Mouse (Mus musculus): ENCODE results near the gene Cacna1c. TPM values are rescaled to one million over a fixed set of nuclear protein-coding genes. Genes with fewer than 3 reads are reported as not detected.

The Cacna1c gene
- polyA plus RNA-seq, 1 experiment from 2014 or later, result 9.3 TPM

DNA sequence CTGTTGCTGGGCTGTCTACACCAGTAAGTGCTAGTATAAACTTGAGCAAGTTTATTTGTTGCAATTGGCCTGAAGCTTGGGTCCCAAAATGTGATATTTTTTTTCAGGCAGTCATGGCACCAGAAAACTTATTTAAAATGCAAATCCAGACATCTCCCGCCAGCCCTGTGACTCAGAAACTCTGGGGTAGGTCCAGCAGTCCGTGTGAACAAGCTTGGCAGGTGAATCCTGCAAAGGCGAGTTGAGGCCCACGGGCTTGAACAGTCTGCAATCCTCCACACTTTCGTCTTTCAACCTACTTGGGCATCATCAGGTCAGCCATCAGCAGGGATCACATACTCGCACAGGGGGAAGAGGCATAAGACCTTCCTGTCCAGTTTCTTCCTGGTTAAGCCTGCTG lies 344.1 kb downstream of the Cacna1c start:
- Histone ChIP-seq H3K9ac (no peak overlapping the region), H3K9me3 (no peaks in the 10 kb centered on the region), H3K4me3 (no peak overlapping the region), H3K27me3 (no peaks in the 10 kb centered on the region), H3K4me1 (no peaks in the 10 kb centered on the region), H3K36me3 (no peaks in the 10 kb centered on the region; the same call in 1 of the 2 replicates), H3K4me2 (no peak overlapping the region), H3K27ac (no peak overlapping the region)
- no peak for ATAC-seq (ENCODE audit: insufficient number of reproducible peaks, insufficient read depth, low FRiP score, low TSS enrichment, low read depth)
- 79% methylated on average over 6 of the region's 6 CpGs for WGBS

DNA sequence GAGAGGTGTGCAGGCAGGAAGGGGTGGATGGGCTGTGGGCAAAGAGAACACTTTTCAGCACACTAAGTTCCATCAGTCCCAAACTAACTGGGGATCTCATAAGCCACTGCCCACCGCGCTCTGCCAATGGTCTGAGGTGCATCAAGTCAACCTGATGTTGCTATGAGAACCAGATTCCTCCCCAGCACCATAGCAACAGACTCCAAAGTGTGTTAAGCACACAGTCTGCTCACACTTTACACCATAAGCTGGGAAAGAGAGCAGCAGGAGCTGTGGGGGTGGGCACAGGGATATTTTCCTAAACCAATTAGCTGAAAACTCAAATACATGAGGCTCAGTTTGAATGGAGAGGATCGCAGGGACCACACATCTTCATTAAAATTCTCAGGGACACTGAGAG lies 345.1 kb downstream of the Cacna1c start:
- Histone ChIP-seq H3K4me3 (no peak overlapping the region), H3K27me3 (no peaks in the 10 kb centered on the region), H3K27ac (no peak overlapping the region), H3K9ac (no peak overlapping the region), H3K36me3 (no peaks in the 10 kb centered on the region; the same call in 1 of the 2 replicates), H3K9me3 (no peaks in the 10 kb centered on the region), H3K4me1 (peaks cover 3% of the 10 kb centered on the region; the same call in 1 of the 2 replicates), H3K4me2 (no peak overlapping the region)
- WGBS, result 89% methylated on average over 3 of the region's 3 CpGs
- ATAC-seq (ENCODE audit: insufficient number of reproducible peaks, insufficient read depth, low FRiP score, low TSS enrichment, low read depth), result no peak

DNA sequence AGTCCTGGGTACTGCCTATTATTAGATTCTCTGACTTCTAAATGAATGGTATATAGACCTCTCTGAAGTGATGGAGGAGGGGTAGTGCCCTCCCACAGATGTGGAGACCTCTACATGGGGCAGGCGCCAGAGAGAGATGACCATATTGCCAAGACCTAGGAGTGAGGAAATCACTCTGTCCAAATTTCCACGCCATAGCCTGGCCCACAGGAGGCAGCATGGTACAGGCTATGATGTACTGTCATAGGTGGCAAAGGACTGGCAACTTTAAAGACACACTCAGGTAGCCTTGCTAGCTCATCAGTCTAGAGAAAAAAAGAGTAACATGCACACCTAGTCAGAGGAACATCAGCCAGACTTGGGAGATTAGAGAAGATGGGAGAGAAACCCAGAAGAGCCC lies 347.6 kb downstream of the Cacna1c start:
- ATAC-seq (ENCODE audit: insufficient number of reproducible peaks, insufficient read depth, low FRiP score, low TSS enrichment, low read depth), result no peak
- no peak overlapping the region for H3K27ac ChIP-seq
- no peaks in the 10 kb centered on the region for H3K36me3 ChIP-seq
- no peaks in the 10 kb centered on the region for H3K9me3 ChIP-seq
- H3K9ac ChIP-seq, result no peak overlapping the region
- no peak overlapping the region for H3K4me2 ChIP-seq
- H3K4me3 ChIP-seq, result no peak overlapping the region
- no peaks in the 10 kb centered on the region for H3K27me3 ChIP-seq
- peaks cover 8% of the 10 kb centered on the region for H3K4me1 ChIP-seq
- 69% methylated on average over 2 of the region's 2 CpGs for WGBS

- no peaks in the 10 kb centered on the region for H3K36me3 ChIP-seq
- 86% methylated on average over 13 of the region's 13 CpGs for WGBS
- ATAC-seq (ENCODE audit: insufficient number of reproducible peaks, insufficient read depth, low FRiP score, low TSS enrichment, low read depth), result no peak
- no peaks in the 10 kb centered on the region for H3K27me3 ChIP-seq
- H3K9me3 ChIP-seq, result no peaks in the 10 kb centered on the region
- H3K4me1 ChIP-seq, result peaks cover 8% of the 10 kb centered on the region
- H3K9ac ChIP-seq, result no peak overlapping the region
- H3K27ac ChIP-seq, result no peak overlapping the region
- H3K4me2 ChIP-seq, result no peak overlapping the region
- H3K4me3 ChIP-seq, result no peak overlapping the region
Observed at GRCm38 (mm10) chr6:118847751-118848150, 348.5 kb downstream of the Cacna1c start.

GRCm38 (mm10) chr6:118845829-118846228 lies 350.4 kb downstream of the Cacna1c start:
- WGBS, result 7% methylated on average over 2 of the region's 2 CpGs
- Histone ChIP-seq H3K4me2 (no peak overlapping the region), H3K27me3 (no peaks in the 10 kb centered on the region), H3K27ac (no peak overlapping the region), H3K9me3 (no peaks in the 10 kb centered on the region), H3K4me1 (peaks cover 8% of the 10 kb centered on the region), H3K4me3 (no peak overlapping the region), H3K9ac (no peak overlapping the region), H3K36me3 (no peaks in the 10 kb centered on the region)
- peak; percentile 48; the same call in 1 of the 2 replicates for ATAC-seq (ENCODE audit: insufficient number of reproducible peaks, insufficient read depth, low FRiP score, low TSS enrichment, low read depth)

GRCm38 (mm10) chr6:118845180-118845579 lies 351.0 kb downstream of the Cacna1c start:
- peaks cover 8% of the 10 kb centered on the region for H3K4me1 ChIP-seq
- H3K4me3 ChIP-seq, result no peak overlapping the region
- no peak overlapping the region for H3K27ac ChIP-seq
- H3K4me2 ChIP-seq, result no peak overlapping the region
- no peak for ATAC-seq (ENCODE audit: insufficient number of reproducible peaks, insufficient read depth, low FRiP score, low TSS enrichment, low read depth)
- no peaks in the 10 kb centered on the region for H3K27me3 ChIP-seq
- WGBS, result 80% methylated on average over 6 of the region's 6 CpGs
- H3K9me3 ChIP-seq, result no peaks in the 10 kb centered on the region
- H3K36me3 ChIP-seq, result no peaks in the 10 kb centered on the region
- no peak overlapping the region for H3K9ac ChIP-seq

- no peak for ATAC-seq (ENCODE audit: insufficient number of reproducible peaks, insufficient read depth, low FRiP score, low TSS enrichment, low read depth)
- H3K9ac ChIP-seq, result no peak overlapping the region
- no peaks in the 10 kb centered on the region for H3K36me3 ChIP-seq
- H3K4me3 ChIP-seq, result no peak overlapping the region
- H3K4me2 ChIP-seq, result no peak overlapping the region
- no peaks in the 10 kb centered on the region for H3K9me3 ChIP-seq
- no peak overlapping the region for H3K27ac ChIP-seq
- no peaks in the 10 kb centered on the region for H3K27me3 ChIP-seq
- WGBS, result 80% methylated on average over 8 of the region's 8 CpGs
- peaks cover 23% of the 10 kb centered on the region for H3K4me1 ChIP-seq
Observed at GRCm38 (mm10) chr6:118843566-118843965, 352.7 kb downstream of the Cacna1c start.

- Histone ChIP-seq H3K27me3 (no peaks in the 10 kb centered on the region), H3K4me1 (peaks cover 24% of the 10 kb centered on the region), H3K4me2 (no peak overlapping the region), H3K36me3 (no peaks in the 10 kb centered on the region), H3K4me3 (no peak overlapping the region), H3K27ac (no peak overlapping the region), H3K9me3 (no peaks in the 10 kb centered on the region), H3K9ac (no peak overlapping the region)
- WGBS, result 93% methylated on average over 2 of the region's 2 CpGs
- no peak for ATAC-seq (ENCODE audit: insufficient number of reproducible peaks, insufficient read depth, low FRiP score, low TSS enrichment, low read depth)
Observed at GRCm38 (mm10) chr6:118841892-118842291, 354.3 kb downstream of the Cacna1c start.

GRCm38 (mm10) chr6:118838919-118839915 lies 357.0 kb downstream of the Cacna1c start:
- no peak for ATAC-seq (ENCODE audit: insufficient number of reproducible peaks, insufficient read depth, low FRiP score, low TSS enrichment, low read depth)
- Histone ChIP-seq H3K27me3 (no peaks in the 10 kb centered on the region), H3K4me2 (no peak overlapping the region), H3K9me3 (no peaks in the 10 kb centered on the region), H3K9ac (no peak overlapping the region), H3K27ac (no peak overlapping the region), H3K4me3 (no peak overlapping the region), H3K36me3 (no peaks in the 10 kb centered on the region), H3K4me1 (peaks cover 25% of the 10 kb centered on the region)
- 61% methylated on average over 14 of the region's 14 CpGs for WGBS

GRCm38 (mm10) chr6:118836693-118837092 lies 359.5 kb downstream of the Cacna1c start:
- H3K27ac ChIP-seq, result no peak overlapping the region
- WGBS, result 34% methylated on average over 7 of the region's 7 CpGs
- H3K9me3 ChIP-seq, result no peaks in the 10 kb centered on the region
- no peak overlapping the region for H3K9ac ChIP-seq
- no peaks in the 10 kb centered on the region for H3K27me3 ChIP-seq
- ATAC-seq (ENCODE audit: insufficient number of reproducible peaks, insufficient read depth, low FRiP score, low TSS enrichment, low read depth), result no peak
- no peaks in the 10 kb centered on the region for H3K36me3 ChIP-seq
- no peak overlapping the region for H3K4me3 ChIP-seq
- H3K4me1 ChIP-seq, result peaks cover 31% of the 10 kb centered on the region
- H3K4me2 ChIP-seq, result no peak overlapping the region

GRCm38 (mm10) chr6:118834046-118834445 lies 362.2 kb downstream of the Cacna1c start:
- peak overlapping the region; percentile 18; the same call in 1 of the 2 replicates for H3K27ac ChIP-seq
- ATAC-seq (ENCODE audit: insufficient number of reproducible peaks, insufficient read depth, low FRiP score, low TSS enrichment, low read depth), result no peak
- 51% methylated on average over 8 of the region's 8 CpGs for WGBS

DNA sequence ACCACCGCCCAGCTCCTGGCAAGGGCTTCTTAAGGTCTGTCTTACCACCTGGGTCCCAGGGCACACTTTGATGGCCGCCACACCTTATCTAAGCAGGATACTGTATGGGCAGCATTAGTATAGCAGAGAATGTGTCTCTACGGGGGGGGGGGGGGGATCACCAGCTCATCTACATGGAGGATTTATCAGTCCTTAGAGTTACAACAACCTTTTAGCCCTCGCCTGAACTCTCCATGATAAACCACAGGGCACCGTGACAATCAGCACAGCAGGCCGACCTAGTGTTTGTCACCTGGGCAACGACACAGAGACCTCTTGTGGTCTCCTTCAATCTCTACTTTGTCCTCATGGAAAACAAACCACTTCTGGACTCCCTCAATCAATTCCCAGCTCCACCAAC lies 363.2 kb downstream of the Cacna1c start:
- H3K4me1 ChIP-seq, result peaks cover 20% of the 10 kb centered on the region
- WGBS, result 77% methylated on average over 7 of the region's 7 CpGs
- H3K36me3 ChIP-seq, result no peaks in the 10 kb centered on the region

More at GRCm38 (mm10) chr6:118834046-118834445, 362.2 kb downstream of the Cacna1c start:
- Histone ChIP-seq H3K4me3 (no peak overlapping the region), H3K9me3 (no peaks in the 10 kb centered on the region), H3K4me1 (peaks cover 21% of the 10 kb centered on the region), H3K4me2 (no peak overlapping the region), H3K27me3 (no peaks in the 10 kb centered on the region), H3K36me3 (no peaks in the 10 kb centered on the region), H3K9ac (no peak overlapping the region)

More for the DNA sequence above, 363.2 kb downstream of the Cacna1c start:
- Histone ChIP-seq H3K4me2 (no peak overlapping the region), H3K9me3 (no peaks in the 10 kb centered on the region), H3K4me3 (no peak overlapping the region), H3K9ac (no peak overlapping the region), H3K27me3 (no peaks in the 10 kb centered on the region), H3K27ac (no peak overlapping the region)
- no peak for ATAC-seq (ENCODE audit: insufficient number of reproducible peaks, insufficient read depth, low FRiP score, low TSS enrichment, low read depth)

All from embryonic facial prominence, embryonic 13.5 days (tissue).